Mouse (Mus musculus): ENCODE measurements around the gene Vapb.

DNA sequence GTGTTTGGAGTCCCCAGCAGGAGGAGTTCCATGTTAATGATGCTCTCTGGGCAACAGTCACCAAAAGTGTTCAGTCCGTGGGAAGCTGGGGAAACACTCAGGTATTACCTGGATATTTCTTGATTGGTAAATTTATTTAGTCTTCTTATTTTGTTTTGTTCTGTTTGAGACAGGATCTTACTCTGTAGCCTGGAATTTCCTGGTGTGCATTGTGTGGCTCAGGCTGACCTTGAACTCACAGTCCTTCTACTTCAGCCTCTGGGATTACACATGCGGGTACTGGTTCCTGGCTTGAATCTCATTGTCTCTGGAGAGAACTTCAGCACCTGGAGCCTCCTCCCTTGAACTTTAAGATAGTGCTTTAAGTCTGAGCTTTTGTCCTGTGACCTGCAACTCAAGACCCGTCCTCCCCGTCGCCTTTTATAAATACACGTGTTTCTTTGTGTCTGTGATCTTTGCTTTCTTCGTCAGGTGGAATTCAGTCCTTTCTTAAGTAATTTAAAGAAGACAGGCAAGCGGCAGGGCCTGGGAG lies 20.4 kb downstream of the Vapb start:
- no peak for TF ChIP-seq CTCF (IDR thresholded peaks at IDR 0.05; ENCODE audit: low read depth)
- no peak for TF ChIP-seq EP300 (IDR thresholded peaks at IDR 0.05; ENCODE audit: low read depth)

Measured in liver, postnatal 0 days (tissue).